Mouse (Mus musculus) retina, postnatal 1 day (tissue): ENCODE results near the gene Olfr569.
A peak's percentile ranks its signal among the peaks of the same experiment; 100 is the strongest.

Experiments used
- DNase-seq: peaks from one replicate; pipeline ENCODE4 v3.0.0-alpha.2; 2012

Gene Olfr569

DNA sequence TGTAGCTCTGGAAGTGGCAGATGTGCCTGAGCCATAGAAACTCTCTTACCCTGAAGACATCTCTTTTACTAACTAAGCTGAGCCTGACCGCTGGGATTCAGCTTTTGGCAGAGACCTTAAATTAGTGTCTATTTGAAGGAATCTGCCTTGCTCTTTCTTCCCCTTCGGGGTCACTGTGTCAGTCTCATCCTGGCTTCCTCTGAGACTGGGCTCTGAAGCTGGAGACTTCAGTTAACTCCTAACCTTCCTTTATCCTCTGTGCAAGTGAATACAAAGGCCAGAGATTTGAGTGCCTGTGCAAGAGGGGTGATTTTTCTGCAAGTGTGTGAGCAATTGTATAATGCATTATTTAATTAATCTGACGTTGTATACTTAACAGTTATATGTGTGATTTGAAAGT lies at the start of gene Olfr569:
Gene Olfr569 (minus strand): TSS at position 101 of the 400 bp plus-strand sequence.
- no peak for DNase-seq

DNA sequence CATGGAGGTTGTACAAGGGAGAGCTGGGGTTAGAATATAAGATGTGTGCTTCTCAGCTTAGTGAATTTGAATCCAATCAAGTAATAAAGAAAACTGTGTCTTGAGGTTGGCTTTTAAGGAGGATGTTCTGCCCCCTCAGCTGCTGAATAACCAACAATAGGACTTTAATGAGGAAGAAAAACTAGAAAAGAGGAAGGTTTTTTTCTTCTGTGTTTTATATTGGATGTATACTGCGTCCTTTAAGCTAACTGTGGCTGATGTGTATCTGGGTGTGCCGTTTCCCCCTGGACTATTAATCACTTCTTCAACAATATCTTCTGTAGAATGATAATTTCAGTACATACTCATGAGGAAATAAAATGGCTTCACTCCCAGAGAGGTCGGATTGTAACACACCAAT lies 36.4 kb upstream of the Olfr569 start:
- DNase-seq, result no peak

DNA sequence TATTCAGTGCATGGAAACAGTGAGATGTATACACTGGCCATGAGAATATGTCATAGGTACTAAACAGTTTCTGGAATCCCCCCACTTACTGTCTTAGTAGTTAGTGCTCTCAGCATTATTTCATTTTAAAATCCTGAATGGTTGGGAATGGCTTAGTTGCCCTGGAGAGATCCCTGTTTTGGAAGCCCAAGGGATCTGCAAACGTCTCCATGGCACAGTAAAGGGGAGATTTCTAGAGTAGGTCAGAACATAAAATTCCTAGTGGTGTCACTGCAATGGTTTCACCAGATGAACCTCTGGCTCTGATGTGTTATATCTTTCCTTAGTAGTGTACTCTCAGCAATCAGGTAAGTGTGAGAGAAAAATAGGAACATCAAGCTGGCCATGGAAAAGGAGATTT lies 33.4 kb upstream of the Olfr569 start, which contains the start of gene Olfr572:
Gene Olfr572 (plus strand): TSS at position 301 of the 400 bp plus-strand sequence.
- no peak for DNase-seq

- peak; percentile 71 for DNase-seq
Measured at GRCm38 (mm10) chr7:102919632-102920031, 28.9 kb upstream of the Olfr569 start.

- no peak for DNase-seq
Measured at GRCm38 (mm10) chr7:102917032-102917875, 26.6 kb upstream of the Olfr569 start, which contains the start of gene Olfr571. Olfr571 (minus strand) TSS chr7:102917536.

DNA sequence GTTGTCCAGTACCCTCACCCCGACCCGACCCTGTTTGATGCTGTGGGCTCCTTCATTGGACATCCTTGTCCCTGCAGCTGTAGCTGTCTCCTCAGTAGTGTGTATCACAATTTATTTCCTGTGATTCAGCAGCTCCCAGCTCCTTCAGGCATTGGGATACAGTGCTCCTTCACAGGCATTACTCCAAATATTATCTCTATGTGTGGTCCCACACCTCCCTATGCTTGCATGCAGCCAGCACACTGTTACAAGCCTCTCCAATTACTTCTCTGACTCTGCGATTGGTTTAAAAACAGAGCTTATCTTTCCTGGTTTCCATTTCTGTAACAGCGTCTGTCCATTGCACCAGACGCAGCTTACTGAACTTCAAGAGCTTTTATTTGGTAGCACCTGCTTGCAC lies 25.7 kb upstream of the Olfr569 start:
- no peak for DNase-seq

- no peak for DNase-seq
Measured at GRCm38 (mm10) chr7:102915261-102915660, 24.6 kb upstream of the Olfr569 start.

DNA sequence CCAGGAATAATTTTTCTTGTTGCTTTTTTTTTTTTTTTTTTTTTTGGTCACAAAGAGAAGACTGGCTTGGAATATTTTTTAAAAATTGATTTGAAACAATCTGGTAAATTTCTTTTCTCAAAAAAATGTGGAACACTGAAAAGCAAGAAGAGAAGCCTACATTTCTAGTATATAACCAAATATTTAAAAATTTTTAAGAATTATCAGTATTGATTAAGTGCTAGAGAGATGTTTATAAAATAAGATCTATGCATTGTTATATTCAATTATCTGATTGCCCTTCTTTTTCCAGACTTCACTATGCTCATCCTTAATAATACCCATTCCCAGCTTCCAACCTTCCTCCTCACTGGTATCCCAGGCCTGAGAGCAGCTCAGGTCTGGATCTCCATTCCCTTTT lies 13.9 kb downstream of the Olfr569 start, which contains the start of gene Olfr568:
Gene Olfr568 (plus strand): TSS at position 301 of the 400 bp plus-strand sequence.
- no peak for DNase-seq

DNA sequence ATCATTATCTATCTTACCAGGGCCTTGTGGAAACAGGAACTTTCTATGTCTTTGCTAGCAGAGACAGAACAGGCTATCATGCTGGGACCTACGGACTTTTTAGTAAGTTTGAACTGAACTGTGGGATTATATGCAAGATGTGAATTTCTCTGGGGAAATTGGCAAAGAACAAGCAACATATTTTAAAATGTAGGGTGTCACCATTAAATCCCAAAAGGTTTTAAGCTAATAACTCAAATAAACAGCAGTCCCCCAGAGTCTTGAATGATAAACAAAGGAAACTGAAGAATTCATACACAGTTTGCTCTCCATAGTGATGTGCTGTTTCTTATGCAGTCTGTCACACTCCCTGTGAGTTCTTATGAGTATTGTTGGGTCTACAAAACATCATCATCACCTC lies 32.0 kb downstream of the Olfr569 start, which contains the start of gene Olfr566:
Gene Olfr566 (minus strand): TSS at position 101 of the 400 bp plus-strand sequence.
- DNase-seq, result no peak

- DNase-seq, result no peak
Measured at GRCm38 (mm10) chr7:102855807-102856206, 34.9 kb downstream of the Olfr569 start.
